Mouse (Mus musculus) ZHBTc4 (cell line): ENCODE data around the gene Hoxd12.

ENCODE experiments used
- DNase-seq: peaks from one replicate; pipeline ENCODE4 v3.0.0-alpha.2; 2011; ENCODE audit warnings: low read depth, low spot score

Gene Hoxd12

GRCm38 (mm10) chr2:74663291-74663925 is 11.4 kb upstream of the Hoxd12 start:
- DNase-seq = peak; percentile 62

- DNase-seq = peak; percentile 9
Observed at GRCm38 (mm10) chr2:74666411-74666810, 8.4 kb upstream of the Hoxd12 start.

GRCm38 (mm10) chr2:74667191-74667841 is 7.5 kb upstream of the Hoxd12 start:
- DNase-seq = peak; percentile 58

GRCm38 (mm10) chr2:74667842-74668357 is 6.9 kb upstream of the Hoxd12 start, which contains the start of gene Hoxd13:
TSS of gene Hoxd13 (plus strand) at chr2:74668310.
- peak; percentile 67 for DNase-seq

GRCm38 (mm10) chr2:74668370-74669229 is 6.2 kb upstream of the Hoxd12 start:
- peak; percentile 71 for DNase-seq

- peak; percentile 39 for DNase-seq
Observed at GRCm38 (mm10) chr2:74669230-74669578, 5.6 kb upstream of the Hoxd12 start.

- peak; percentile 48 for DNase-seq
Observed at GRCm38 (mm10) chr2:74669650-74670235, 5.1 kb upstream of the Hoxd12 start.

- no peak for DNase-seq
Observed at GRCm38 (mm10) chr2:74670632-74671188, 4.1 kb upstream of the Hoxd12 start.

- no peak for DNase-seq
Observed at GRCm38 (mm10) chr2:74671847-74672246, 3.0 kb upstream of the Hoxd12 start.

- DNase-seq = peak; percentile 90
Observed at GRCm38 (mm10) chr2:74672481-74673362, 2.1 kb upstream of the Hoxd12 start.

- peak; percentile 38 for DNase-seq
Observed at GRCm38 (mm10) chr2:74673835-74674425, 883 bp upstream of the Hoxd12 start.

- DNase-seq = no peak
Observed at GRCm38 (mm10) chr2:74675666-74676282, 961 bp downstream of the Hoxd12 start.

- DNase-seq = no peak
Observed at GRCm38 (mm10) chr2:74676376-74677052, 1.7 kb downstream of the Hoxd12 start.

- no peak for DNase-seq
Observed at GRCm38 (mm10) chr2:74677106-74677505, 2.3 kb downstream of the Hoxd12 start.

GRCm38 (mm10) chr2:74678891-74679595 is 4.2 kb downstream of the Hoxd12 start, which contains the start of gene Hoxd11:
TSS of gene Hoxd11 (plus strand) at chr2:74679557.
- DNase-seq = peak; percentile 46

- peak; percentile 55 for DNase-seq
Observed at GRCm38 (mm10) chr2:74679596-74679971, 4.8 kb downstream of the Hoxd12 start.

- peak; percentile 66 for DNase-seq
Observed at GRCm38 (mm10) chr2:74679980-74680379, 5.2 kb downstream of the Hoxd12 start.
